Mouse (Mus musculus) cerebellum, adult 11 months (tissue): ENCODE measurements around the gene Kdm4d.
A peak's percentile ranks its signal among the peaks of the same experiment; 100 is the strongest.
"Not testable (repeated sequence)": the region's sequence is repeated elsewhere in the genome, so short reads cannot be mapped to it uniquely, and the experiment has no call there.

Experiments
- DNase-seq: peaks from one replicate; pipeline ENCODE4 v3.0.0; 2022

The Kdm4d gene

DNA sequence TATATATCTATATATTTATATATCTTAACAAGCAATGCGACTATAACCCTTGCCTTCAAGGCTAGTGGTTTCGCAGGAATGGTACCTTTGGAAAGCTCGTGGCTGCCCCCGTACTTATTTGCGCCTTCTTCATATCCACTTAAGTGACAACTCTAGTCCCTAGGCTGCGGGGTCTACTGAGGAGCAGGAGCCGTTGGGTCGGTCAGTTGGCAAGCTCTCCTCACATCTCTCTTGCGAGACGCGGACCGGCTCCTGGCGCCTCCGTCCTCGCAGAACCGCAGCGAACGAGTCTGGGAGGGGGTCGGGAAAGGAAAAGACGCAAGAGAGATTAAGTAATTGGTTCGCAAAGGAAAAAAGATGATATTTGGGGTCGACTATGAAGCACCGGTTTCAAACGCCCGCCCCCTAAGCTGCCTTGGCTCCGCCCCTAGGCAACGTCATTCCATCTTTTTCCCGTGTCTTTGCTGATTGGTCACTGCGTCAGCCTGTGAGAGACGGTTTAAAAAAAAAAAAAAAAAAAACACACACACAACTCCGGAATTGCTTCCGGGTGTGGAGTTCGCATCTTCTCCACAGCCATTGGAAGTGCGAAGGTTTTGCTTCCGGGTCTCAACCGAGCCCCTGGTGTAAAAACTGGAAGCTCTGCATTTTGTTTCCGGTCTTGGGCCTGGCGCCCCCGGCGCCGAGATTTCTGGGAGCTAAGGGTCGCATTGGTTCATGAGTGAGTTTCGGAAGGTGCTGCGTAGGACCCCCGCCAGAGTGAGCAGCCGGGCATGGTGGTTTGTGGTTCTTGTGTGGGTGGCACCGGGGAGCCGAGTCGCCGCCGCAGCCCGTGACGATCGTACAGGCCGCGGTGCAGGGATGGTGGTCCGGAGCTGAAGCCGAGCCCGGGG, at the start of gene Kdm4d, which contains the start of gene Cwc15:
Kdm4d (minus strand) TSS at position 460 of the 893 bp plus-strand sequence.
Cwc15 (plus strand) TSS at position 595 of the 893 bp plus-strand sequence.
- peak; percentile 91 for DNase-seq

DNA sequence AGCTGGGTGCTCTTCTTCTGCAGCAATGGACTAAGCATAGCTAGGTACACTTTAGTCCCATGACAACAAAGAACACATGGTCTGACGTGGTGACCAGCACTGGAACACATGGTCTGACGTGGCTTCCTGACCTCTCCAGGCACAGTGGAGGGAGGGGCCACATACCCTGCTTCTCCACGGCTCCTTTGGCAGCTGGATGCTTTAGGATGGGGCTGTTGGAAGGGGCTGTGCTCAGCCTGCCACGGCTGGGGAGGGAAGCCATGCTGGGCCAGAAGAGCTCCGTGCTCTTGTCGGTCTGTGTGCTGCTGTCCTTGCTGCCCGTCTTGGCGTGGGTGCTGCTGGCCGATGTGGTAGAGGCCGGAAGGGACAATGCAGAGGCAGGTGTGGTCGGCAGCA, 48.1 kb upstream of the Kdm4d start:
- DNase-seq, result no peak

DNA sequence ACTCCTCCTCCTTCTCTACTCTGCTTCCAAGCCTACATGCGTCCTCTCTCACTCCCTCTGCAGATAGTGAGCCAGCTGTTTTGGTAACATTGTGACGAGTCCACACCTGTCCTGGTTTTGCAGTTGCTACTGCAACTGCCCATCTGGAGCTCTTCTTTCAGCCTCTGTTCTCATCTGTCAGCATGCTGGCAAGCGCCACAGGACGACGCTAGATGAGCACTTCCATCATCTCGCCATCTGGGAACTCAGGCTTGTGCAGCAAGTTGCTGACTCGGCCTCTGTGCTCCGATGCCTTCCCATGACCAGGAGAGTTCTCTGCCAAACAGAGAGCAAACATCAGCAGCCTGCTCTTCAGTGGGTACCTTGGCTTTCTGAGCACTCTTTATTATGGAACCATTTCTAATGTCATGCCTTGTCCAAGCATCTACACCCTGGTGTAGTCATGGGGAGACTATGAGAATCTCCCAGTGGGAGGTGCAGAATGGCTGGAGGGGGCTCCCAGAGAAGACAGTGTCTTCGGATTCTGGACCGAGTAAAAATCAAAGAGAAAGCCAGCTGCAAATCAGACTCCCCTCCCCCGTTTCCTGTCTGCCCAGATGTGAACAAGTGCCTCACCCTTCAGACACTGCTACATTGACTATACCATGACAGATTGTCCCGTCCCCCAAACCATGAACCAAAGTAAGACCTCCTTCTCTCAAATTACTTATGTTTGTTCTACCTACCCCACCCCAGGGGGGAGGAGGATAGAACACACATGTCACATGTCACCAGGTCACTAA, 47.5 kb upstream of the Kdm4d start:
- DNase-seq, result no peak

DNA sequence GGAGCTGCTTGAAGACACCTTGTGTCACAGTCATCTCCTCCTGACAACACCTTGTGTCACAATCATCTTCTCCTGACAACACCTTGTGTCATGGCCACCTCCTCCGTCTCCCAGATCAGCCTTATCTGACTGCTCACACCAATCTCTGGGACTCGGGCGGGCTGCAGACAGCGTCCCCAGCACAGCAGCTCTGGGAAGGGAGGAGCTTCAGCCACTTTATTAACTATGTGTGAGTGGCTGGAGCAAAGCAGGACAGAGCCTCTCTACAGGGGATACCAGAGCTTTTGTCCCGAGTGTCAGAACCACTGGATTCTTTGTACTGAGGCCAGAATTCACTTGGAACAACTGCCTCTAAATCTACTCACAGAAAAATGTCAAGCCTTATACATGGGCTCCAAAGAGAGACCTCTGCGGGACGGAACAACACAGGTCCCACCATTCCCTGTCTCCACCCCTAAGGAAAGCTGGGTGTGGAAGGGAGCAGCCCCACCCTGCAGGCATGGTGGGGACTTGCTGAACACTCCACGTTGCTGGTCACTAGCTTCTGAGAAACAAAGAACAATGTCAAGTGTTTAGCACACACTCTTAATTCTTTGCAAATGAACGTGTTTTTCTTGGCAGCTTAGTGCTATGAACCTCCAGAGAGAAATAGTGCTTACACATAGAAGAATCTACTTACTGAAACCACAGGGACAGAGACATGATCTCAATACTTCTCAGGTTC, 43.9 kb upstream of the Kdm4d start:
- no peak for DNase-seq

DNA sequence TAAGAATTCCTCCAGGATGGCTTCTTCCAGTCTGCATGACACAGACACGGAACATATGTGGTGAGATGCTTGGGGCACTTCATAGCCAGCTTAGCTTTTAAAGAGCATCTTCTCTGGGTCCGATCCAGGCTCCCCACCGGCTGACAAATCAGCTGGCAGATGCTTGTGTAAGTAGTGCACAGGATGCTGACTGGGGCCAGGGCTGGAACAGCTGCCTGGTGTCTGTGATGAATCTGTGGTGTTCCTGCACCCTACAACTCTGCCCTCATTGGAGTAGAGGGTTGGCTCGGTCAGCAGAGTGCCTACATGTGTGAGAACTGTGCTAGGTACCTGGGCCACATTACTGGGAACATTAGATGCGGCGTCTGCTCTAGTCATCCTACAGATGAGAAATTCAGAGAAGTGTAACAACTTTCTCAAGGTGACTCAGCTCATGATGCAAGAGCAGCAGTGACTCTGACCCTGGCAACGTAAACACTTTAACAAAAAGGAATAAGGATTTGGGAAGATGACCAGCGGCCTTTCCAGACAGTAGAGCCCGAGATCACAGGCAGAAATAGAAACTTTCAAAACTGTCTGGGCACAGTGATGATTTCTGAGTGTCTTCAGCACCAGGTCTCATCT, 34.7 kb upstream of the Kdm4d start:
- no peak for DNase-seq

DNA sequence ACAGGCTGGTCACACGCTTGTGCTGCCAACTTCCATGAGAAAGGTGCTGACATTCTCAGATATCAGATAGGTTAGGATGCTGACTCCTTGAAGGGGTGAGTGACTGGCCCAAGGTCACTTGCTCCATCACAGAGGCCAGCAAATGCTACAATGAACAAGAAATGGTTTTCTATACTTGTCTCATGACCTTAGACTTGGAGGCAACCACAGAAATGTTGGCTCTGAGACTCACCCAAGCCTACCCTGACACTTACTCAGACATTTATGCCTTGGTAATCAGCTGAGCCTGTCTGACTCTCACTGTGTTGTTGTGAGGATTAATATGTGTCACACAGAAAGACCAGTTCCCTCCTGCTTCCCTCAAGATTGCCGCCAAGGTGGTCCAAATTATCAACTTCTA, 33.4 kb upstream of the Kdm4d start:
- no peak for DNase-seq

DNA sequence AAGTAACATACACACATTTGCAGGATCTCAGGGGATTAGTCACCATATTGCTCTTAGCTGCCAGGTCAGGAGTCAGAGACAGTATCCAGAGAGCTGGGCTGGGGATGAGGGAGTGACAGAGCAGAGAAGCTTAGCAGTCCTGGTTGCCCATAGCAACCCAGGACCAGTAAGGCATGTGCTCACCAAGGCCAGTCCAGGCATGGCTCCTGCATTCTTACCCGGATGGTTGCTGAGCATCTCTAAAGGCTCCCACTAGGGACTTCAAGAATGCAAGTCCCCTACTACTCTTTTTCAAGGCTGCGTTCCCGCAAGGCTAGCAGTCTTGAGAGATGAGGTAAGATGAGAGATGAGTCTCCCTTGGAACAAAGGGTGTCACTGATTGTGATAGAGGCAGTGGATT, 32.0 kb upstream of the Kdm4d start:
- DNase-seq, result no peak

DNA sequence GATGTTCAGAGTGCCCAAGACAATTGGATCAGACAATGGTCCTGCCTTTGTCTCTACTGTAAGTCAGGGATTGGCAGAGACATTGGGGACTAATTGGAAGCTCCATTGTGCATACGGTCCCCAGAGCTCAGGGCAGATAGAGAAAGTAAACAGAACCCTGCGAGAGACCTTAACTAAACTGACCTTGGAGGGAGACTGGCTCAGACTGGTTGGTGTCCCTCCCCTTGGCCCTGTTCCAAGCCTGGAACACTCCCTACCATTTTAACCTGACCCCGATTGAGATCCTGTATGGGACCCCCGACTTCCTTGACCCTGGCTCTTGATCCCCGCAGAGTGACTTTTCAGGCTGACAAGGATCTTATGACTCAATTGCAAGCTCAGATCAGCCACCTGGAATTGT, 29.7 kb upstream of the Kdm4d start:
- DNase-seq, result no peak

DNA sequence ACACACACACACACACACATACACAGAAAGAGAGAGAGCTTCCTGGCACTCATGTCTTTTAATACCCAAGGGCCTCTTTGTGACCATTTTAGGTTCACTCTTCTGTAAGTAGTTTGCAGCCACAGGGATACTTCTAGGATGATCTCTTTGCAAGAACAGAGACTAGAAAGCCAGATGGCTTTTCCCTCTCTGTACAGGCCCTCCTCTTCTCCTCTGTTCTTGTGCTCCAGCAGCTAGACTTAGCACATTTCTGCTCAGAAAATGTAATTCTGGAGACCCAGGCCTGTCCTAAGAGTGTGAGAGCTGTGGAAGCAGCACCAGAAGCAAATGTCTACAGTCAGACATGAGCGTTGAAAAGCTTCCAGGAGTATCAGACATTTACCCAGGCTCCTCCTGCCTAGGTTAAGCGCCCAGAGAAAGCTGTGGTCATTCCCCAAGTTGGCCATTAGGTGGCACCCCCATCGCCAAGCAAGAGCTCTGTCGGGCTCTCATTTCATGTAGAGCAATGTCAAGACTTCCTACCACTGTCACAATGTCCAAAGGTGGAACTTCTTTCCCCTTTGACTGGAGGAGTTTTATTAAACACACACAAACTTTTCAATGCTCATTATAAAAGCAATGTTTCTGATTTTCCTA, 23.2 kb upstream of the Kdm4d start:
- DNase-seq, result peak; percentile 50

DNA sequence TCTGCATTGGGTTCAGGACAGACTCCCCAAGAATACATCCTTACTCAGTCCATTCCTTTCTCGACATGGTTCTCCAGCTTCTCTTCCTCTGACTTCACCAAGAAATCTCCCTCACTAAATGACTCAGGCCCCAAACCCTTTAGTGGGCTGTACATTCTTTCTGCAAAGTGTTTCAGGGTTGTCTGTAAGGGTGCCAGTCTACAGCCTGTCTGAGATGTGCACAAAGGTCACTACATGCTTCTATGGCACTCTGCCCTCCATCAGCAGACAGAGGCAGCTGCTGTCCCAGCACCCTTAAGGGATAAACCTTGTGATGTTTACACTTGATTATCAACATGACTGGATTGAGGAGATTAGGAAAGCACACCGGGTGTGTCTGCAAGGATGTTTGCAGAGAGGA, 21.4 kb upstream of the Kdm4d start:
- DNase-seq, result no peak

DNA sequence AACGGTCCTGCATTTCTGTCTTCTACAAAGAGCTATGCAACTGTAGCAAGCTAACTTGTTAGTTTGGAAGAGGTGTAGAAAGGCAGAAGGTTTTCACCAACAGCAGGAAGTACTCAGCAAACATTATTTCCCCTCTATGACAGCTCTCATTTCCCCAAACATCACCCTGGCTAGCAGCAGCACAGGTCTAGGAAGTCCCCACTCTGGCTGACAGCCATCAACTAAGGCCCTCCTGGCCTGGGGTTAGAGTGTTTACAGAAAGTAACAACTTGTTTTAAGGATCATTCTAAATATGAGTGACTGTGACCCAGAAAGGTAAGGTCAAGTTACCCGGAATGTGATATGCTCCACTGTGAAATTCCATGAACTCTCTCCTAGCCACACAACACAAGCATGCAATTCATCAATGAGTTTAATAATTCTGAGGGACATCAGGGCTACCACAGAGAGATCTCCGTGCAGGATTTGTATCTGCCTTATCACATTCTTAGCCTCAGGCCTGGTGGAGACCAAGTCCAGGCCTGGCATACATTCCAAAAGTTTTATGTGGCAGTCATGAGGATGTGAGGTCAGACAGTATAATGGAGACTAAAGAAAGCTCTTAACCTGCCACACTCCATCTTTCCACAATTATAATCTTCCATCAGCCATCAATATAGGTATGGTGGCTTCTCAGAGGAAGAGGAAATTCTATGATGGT, 20.8 kb upstream of the Kdm4d start:
- no peak for DNase-seq

DNA sequence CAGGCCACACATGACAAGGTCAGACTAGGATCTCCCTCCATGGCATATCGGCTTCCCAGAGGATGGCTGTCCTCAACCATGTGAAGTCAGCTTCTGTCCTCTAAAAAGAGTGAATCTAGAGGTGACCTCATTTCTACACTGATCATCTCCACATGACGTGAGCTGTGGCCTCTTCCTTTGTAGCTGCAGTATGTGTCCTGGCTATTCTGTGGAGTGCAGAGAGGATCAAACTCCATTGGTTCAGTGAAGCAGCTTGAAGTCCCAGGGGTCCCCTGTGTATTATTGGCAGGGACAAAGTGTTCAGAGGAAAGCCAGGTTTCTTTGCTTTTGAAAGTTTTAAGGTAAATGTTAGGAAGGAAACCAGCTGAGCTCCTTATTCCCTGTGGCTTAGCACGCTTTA, 17.8 kb upstream of the Kdm4d start:
- DNase-seq, result no peak

DNA sequence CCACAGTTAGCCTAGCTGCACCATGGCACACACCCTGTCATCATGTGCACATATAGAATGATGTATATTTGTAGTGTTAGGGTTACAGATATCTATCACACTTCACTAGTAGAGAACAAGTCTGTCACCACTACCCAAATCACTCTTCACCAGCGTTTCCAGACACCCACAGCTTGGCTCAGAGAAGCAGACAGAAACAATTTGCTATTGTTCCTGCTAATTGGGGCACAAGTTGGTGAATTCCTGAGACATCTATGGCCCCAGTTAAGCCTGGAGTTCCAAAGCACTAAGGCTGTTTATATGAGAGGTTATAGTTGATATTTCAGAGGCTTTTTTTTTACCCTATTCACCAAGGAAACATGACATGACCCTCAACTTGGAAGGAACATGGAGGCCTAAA, 17.0 kb upstream of the Kdm4d start:
- DNase-seq, result no peak

DNA sequence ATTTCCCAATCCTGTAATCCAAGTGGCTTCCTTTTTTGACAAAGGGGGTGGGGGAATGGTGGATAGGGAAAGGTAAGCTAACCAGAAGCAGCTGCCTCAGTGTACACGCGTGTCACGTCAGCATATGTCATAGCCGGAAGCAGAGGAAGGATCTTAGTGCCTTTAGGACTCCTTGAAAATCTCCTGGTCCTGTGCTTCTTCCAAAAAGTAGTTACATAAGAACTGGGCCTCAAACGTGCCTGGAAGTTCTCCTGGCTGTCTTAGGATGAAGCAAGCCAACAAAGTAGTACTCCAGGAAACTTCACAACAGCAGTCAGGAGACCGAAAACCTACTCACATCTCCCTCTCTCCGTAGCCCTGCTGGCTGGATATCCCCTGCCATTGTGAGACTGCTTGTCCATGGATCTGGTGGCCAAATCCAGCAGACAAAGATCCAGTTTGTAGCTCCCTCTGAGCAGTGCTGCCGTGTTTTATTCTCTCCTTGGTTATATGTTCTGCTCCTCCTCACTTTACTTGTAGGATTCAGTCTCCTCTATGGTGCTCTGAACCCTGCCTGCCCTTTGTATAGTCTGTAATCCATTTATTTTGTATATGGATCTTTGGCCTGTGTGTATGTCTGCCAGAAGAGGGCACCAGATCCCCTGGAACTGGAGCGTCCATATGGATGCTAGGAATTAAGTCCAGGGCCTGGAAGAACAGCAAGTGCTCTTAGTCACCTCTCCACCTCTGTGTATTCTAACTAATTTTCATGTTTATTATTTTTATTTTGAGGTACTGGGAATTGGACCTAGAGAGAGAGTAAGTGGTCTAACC, 12.6 kb upstream of the Kdm4d start:
- peak; percentile 18 for DNase-seq

DNA sequence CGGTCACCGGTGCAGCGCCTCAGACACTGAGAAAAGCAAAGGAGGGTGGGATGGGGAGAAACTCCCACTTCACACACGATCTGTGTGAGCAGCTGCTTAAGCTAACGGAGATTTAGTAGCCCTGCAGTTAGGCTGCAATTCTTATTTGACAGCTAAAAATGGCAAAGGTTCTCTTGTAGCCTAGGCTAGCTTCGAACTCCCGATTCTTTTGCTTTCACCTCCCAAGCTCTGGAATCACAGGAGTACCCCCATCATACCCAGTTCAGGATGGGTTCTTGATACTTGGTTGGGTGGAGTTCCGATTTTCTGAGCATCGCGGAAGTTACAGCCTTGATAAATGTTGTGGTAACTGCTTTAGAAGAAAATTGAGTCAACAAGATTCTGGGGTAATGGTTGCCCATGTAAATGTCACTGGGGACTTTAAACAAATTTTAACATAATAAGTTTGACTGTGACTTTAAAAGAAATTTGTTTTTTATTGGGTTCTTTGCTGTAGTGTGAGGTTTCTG, 688 bp upstream of the Kdm4d start:
- DNase-seq, result no peak

DNA sequence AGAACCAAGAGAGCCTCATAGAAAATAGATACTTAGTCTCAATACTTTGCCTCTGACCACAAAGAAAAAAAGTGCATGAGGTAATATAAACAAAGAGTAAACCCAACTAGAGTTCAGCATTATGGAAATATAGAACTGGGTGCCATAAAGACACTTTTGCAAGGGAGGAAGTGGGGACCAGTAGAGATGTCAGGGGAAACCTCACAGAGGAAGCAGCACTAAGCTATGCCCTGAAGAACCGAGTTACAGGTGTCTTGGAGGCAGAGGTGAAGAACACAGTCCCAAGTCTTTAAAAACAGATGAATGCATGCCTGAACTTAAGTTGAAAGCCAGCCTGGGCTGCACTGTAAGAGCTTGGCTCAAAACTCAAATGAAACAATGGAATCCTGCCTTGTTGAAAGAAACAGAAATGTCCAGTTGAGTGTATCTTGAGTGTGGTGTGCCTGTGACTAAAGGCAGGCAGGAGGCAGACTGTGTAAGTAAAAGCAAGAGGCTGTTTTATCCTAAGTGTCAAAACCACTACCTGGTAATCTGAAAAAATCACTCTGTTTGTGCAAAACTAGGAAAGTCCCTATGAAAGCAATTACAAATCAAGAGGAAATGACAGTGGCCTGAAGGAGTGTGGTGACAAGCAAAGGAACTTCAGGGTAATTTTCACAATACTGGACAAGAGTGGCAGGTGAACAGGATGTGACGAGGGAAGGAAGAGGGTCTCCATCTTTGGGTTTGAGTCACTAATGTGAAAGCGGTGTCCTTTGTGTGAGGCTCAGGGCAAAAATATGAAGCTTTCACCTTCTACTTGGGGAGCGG, 1.2 kb downstream of the Kdm4d start:
- DNase-seq, result no peak

DNA sequence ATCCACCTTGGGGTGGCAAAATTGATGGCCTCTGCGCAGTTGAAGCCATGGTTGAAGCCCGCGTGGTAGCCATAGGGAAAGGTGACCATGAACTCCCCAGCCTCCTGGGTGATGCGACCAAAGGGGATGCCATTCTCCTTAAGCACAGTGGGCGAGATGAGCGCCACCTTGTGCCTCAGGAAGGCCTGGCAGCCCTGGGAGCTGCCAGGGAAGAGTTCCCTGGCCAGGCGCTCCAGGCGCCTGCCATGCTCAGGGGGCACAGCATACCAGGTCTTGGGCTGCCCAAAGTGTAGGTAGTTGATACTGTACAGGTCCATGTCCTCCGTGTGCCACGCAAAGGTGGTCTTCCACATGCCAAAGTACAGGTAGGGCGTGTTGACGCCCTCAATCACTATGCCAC, 36.6 kb downstream of the Kdm4d start:
- DNase-seq, result not testable (repeated sequence)

DNA sequence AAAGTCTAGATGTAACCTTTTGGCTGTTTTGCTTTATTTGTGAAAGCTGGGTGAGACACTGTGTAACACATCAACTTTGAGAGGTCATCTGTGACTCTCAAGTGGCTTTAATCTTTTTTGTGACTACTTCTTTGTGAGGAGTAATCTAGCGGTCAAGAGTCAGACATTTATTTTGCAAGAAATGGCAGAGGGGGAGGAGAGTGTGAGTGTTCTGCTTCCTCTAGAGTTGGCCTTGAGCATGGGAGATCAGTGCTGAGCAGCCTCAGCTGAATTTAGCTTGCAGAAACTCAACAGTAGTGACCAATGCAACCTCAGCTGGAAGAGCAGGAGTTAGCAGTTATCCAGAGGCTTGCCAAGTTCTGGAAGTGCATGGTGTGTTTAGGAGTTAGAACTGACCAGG, 37.7 kb downstream of the Kdm4d start:
- not testable (repeated sequence) for DNase-seq

DNA sequence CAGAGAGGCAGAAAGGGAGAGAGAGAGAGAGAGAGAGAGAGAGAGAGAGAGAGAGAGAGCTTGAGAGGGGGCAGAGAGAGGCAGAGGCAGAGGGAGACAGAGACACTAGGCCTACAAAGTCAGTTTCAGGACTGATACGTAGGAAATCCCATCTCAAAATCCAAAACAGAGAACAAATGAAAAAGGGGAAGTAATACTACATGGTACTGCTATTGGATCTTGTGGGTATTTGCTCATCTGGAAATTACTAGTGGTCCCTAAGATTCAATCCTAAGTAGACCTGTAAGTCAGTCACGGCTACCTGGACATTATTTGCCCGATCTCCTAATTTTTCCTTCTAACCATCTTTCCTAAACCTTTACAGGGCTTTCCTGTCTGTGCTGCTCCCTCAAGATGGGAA, 44.0 kb downstream of the Kdm4d start:
- no peak for DNase-seq

DNA sequence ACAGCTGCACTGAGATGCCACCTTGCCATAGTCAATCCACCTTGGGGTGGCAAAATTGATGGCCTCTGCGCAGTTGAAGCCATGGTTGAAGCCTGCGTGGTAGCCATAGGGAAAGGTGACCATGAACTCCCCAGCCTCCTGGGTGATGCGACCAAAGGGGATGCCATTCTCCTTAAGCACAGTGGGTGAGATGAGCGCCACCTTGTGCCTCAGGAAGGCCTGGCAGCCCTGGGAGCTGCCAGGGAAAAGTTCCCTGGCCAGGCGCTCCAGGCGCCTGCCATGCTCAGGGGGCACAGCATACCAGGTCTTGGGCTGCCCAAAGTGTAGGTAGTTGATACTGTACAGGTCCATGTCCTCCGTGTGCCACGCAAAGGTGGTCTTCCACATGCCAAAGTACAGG, 49.2 kb downstream of the Kdm4d start:
- peak; percentile 11 for DNase-seq
